Mouse (Mus musculus) spleen, adult 12 weeks (tissue): Measurements from ENCODE around the gene Eml3.

Experiments
- DNase-seq: peaks from one replicate; pipeline ENCODE4 v3.0.0; 2022; ENCODE audit warnings: low spot score

Eml3 gene

GRCm38 (mm10) chr19:8914212-8914611, 15.1 kb upstream of the Eml3 start:
- no peak for DNase-seq

GRCm38 (mm10) chr19:8919000-8919399, 10.4 kb upstream of the Eml3 start:
- no peak for DNase-seq

DNA sequence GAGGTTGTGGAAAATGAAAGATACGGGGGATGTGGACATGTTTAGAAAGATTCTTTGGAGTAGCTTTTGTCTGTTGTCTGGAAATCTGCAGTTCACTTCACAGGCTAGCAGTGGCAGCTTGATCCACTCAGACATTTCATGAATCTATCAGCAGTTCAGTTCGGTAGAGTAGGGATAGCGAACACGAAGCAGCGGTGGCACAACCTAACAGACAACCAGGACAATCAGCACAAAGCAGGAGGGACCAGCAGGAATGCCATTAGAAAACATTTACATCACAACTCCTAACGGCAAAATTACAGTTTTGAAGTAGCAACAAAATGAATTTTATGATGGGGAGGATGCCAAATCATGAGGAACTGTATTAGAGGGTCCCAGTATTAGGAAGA, 9.7 kb upstream of the Eml3 start:
- no peak for DNase-seq

DNA sequence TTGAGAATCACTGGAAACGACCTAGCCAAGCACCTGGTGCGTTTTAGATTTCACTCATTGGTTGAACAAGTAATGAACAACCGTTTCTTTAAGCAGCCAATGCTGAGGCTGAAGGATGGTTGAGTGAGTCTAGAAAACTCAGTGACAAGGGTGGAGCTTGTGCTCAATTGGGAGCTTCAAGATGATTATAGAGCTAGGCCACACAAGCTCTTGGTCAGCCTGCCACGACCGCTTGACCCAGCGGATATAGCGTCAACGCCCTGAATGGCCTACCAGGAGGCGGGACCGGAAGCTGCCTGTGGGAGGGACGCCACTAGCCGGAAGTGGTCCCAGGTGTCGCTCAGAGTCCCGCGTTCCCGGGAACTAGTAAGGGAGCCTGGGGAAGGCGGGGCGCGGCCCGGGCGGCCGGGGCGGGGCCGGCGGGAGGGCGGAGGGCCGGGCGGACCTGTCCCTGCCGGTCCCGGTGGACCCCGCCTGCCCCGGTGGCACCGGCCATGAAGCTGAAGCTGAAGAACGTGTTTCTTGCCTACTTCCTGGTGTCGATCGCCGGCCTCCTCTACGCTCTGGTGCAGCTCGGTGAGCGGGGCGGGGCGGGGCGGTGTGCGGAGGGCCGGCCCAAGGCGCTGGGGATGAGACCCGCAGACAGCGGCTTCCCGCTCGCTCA, 9.1 kb upstream of the Eml3 start, which contains the start of gene B3gat3:
Gene B3gat3 (plus strand): TSS at position 302 of the 664 bp plus-strand sequence.
- DNase-seq, result peak; percentile 85

- DNase-seq, result no peak
These were observed 8.5 kb upstream of the Eml3 start for GRCm38 (mm10) chr19:8920836-8921291.

- no peak for DNase-seq
These were observed 7.6 kb upstream of the Eml3 start for GRCm38 (mm10) chr19:8921741-8922140.

DNA sequence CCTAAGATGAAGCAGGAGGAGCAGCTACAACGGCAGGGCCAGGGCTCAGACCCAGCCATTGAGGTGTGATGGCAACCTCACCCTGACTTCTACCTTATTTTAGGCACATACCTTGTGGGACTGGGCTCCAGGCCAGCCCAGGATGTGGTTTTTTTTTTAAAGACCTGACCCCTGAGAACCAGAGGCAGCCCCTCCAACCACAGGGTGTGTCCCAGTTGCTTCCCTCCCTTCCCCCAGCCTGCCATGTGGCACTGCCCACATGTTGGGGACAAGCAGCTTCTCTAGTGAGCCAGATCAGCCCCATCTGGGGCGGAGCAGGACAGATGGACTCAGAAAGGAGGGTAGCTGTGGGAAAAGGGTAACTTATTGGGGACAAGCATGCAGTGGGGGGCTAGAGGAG, 2.6 kb upstream of the Eml3 start:
- no peak for DNase-seq

- DNase-seq, result no peak
These were observed 1.3 kb upstream of the Eml3 start for GRCm38 (mm10) chr19:8927891-8928525.

GRCm38 (mm10) chr19:8928689-8929223, 596 bp upstream of the Eml3 start:
- DNase-seq, result no peak

DNA sequence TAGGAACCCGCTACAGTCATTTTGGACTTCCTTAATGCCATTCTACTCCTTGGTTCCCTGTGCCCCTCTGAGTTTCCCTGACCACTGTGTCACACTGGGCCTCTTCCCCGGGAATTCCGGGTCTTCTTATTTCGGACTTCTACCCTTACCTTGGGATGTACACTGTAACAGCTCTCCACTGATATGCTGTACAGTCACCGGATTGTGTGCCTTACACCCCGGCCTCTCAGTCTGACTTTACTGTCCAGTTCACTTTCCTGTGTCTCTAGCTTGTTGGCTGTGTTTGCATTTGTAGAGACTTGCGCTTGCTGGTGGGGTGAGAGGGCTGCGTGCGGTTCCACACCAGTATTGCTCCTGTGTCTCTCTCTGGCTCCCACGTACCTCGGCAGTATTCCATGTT, 765 bp downstream of the Eml3 start:
- no peak for DNase-seq

- DNase-seq, result no peak
These were observed 1.4 kb downstream of the Eml3 start for GRCm38 (mm10) chr19:8930771-8931170.

- no peak for DNase-seq
These were observed 7.4 kb downstream of the Eml3 start for GRCm38 (mm10) chr19:8936736-8937135.

- DNase-seq, result no peak
These were observed 11.3 kb downstream of the Eml3 start for GRCm38 (mm10) chr19:8940526-8941133.

- DNase-seq, result no peak
These were observed 11.8 kb downstream of the Eml3 start for GRCm38 (mm10) chr19:8941136-8941514.

- peak; percentile 93 for DNase-seq
These were observed 12.3 kb downstream of the Eml3 start, which contains the start of gene Mta2 for GRCm38 (mm10) chr19:8941515-8942217. Gene Mta2 (plus strand): TSS chr19:8941875.

GRCm38 (mm10) chr19:8942276-8942964, 13.1 kb downstream of the Eml3 start:
- no peak for DNase-seq

GRCm38 (mm10) chr19:8943047-8943446, 13.7 kb downstream of the Eml3 start:
- no peak for DNase-seq

- no peak for DNase-seq
These were observed 14.7 kb downstream of the Eml3 start for GRCm38 (mm10) chr19:8944062-8944461.

DNA sequence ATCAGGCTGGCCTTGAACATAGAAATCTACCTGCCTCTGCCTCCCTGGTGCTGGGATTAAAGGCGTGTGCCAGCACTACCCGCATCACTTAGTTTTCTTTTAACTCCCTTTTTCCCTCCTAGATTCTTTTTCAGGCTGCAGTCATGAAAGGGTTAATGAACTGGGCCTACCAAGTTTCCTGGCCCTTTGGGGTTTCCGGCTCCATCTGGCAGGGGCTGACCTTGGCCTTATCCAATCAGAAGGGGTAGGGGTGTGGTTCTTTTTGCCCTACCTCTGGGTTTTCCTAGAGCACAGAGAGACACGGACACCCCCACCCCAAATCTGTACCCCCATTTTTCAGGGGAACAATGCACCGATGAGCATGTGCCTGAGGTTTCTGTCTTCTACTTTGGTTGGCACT, 15.4 kb downstream of the Eml3 start:
- no peak for DNase-seq

DNA sequence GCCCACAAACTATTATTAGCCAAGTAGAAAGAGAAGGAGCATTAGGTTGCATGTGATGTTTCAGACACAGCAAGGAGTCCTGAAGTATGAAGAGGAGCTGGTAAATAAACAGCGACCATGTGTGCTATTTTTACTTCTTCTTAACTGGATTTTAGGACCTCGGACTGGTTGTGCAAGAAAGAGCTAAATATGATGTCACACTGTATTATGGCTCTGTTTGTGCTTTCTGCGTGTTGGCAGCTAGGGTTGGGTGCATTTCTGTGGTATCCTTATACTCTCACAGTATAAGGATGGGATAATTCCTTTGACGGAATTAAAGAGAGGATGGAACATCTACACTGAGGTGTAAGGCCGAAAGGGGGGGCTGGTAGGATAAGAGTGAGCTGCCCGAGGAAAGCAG, 15.9 kb downstream of the Eml3 start:
- no peak for DNase-seq

DNA sequence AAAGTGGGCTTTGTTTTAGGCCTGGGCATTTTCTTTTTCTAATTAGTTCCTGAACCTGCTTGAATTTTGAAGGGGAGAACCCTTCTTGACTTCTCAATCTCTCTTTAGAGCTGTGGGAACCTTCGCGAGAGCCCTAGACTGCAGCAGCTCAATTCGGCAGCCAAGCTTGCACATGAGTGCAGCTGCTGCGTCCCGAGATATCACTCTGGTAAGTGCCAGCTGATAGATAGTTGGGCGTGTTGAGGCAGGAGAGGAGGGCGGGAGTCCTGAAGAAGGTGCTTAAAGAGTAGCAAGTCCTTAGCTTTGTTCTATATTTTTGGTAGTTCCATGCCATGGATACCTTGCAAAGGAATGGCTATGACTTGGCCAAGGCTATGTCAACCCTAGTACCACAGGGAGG, 17.6 kb downstream of the Eml3 start:
- DNase-seq, result no peak

GRCm38 (mm10) chr19:8950190-8950589, 20.8 kb downstream of the Eml3 start:
- DNase-seq, result no peak
